Mouse (Mus musculus) heart, adult 2 months (tissue): Measurements from ENCODE around the gene Efcc1.

Experiments used
- CTCF ChIP-seq: fragments of 200-600 bp; IDR thresholded peaks from 2 replicates; pipeline ENCODE4 v1.8.1; 2022; ENCODE audit warnings: antibody characterized with exemption, mild to moderate bottlenecking, moderate library complexity
- POLR2A ChIP-seq: fragments of 200-500 bp; IDR thresholded peaks from 2 replicates; pipeline ENCODE4 v1.6.1; 2011; ENCODE audit warnings: mild to moderate bottlenecking, low read depth, low read length, control low read depth; ENCODE audit not compliant: insufficient read depth

- TF ChIP-seq CTCF = no peak
- no peak for TF ChIP-seq POLR2A
Observed at GRCm38 (mm10) chr6:87725267-87725912, 5.3 kb upstream of the Efcc1 start.
